Mouse (Mus musculus) lung, postnatal 0 days (tissue): ENCODE data around the gene Gm13693.

ENCODE experiments used
- CTCF ChIP-seq: IDR thresholded peaks from 2 replicates; pipeline ENCODE4 v1.5.1; 2016; ENCODE audit warnings: antibody characterized with exemption, mild to moderate bottlenecking
- EP300 ChIP-seq: IDR thresholded peaks from 2 replicates; pipeline ENCODE4 v1.6.1; 2016; ENCODE audit warnings: antibody characterized with exemption, mild to moderate bottlenecking, control low read depth

- no peak for TF ChIP-seq CTCF
- no peak for TF ChIP-seq EP300
Observed at GRCm38 (mm10) chr2:83941792-83942191, 19.5 kb upstream of the Gm13693 start.
